Mouse (Mus musculus) CD8-positive naive resting alpha-beta T cell, adult 57 days (primary cell): Measurements from ENCODE around the gene Yipf2. TPM values are rescaled to one million over a fixed set of nuclear protein-coding genes. Genes with fewer than 3 reads are reported as not detected.

Source experiments
- total RNA-seq: library from RNA; stranded (reverse); gene quantifications from one replicate; pipeline ENCODE4 v1.2.4, GENCODE M21; 2023

The Yipf2 gene
- total RNA-seq, result 8.5 TPM

DNA sequence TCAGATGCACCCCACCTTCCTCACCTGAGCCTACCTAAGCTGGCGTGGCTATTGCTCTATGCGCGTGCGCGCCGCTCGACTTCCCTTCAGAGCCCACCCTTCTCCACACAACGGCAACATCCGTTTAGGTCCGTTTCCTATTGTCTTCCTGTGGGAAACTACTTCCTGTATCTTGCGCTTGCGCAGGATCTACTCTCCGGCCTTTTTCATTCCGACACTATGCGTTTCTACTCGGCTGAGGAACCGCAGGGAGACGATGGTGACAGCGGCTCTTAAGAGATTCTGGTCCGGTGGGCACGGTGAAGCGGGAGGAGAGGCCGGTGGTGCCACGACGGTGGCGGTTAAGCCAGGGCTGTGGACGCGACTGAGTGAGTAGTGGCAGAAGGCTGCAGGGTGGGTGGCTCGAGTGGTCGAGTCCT is at the start of gene Yipf2, which contains the start of gene Timm29:
TSS of gene Yipf2 (minus strand) at position 126 of the 419 bp plus-strand sequence.
TSS of gene Timm29 (plus strand) at position 20 of the 419 bp plus-strand sequence.

DNA sequence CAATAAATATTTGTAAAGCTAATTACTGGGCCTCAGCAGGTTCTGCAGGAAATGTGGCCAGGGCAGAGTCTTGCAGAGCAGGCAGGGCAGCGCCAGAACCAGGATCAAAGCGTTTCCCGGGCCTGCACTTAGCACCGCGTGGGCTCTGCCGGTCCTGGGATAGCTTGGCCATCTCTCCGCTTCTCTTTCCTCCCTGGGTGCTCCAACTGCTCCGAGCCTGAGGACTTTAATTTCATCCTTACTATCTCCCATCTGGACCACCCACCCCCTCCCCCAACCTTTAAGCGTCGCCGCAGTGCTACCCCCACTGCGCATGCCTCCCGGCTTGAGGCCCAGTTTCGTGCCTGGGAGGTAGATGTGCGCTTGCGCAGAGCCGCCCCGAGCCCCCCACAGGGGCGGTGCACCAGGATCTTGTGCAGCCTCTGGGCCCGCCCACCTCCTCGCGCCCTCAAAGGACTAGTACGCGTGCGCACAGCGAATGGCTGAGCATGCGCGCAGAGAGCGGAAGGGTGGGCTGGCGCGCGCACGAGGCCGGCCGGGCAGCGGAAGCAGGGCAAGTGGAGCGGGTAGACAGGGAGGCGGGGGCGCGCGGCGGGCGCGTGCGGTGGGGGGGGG is 23.1 kb upstream of the Yipf2 start, which contains the start of gene Smarca4:
TSS of gene Smarca4 (plus strand) at position 553 of the 615 bp plus-strand sequence.

DNA sequence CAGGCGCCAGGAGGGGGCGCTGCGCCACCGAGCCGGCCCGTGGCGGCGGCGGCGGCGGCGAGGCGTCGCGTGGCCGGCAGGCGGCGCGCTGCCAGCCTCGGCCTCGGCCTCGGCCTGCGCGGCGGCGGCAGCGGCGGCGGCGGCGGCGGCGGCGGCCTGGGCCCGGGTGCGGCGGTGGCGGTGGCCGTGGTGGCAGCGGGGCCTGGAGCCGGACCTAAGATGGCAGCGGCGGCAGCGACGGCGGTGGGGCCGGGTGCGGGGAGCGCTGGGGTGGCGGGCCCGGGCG is 45.9 kb downstream of the Yipf2 start, which contains the start of gene Carm1:
TSS of gene Carm1 (plus strand) at position 106 of the 286 bp plus-strand sequence.

Other genes starting within 250 kb of the Yipf2 start
- gene Ilf3, start 225.0 kb downstream of the Yipf2 start, total RNA-seq, result 101 TPM
- gene Qtrt1, start 181.0 kb downstream of the Yipf2 start, total RNA-seq, result 79.3 TPM
- gene Dnm2, start 167.9 kb downstream of the Yipf2 start, total RNA-seq, result 352 TPM
- 3.1 TPM for gene Tmed1, start 82.6 kb downstream of the Yipf2 start, total RNA-seq
- 98.0 TPM for gene AB124611, start 66.7 kb downstream of the Yipf2 start, total RNA-seq
- 73.5 TPM for gene Carm1, start 45.9 kb downstream of the Yipf2 start, total RNA-seq
- 26.6 TPM for gene Timm29, start 106 bp downstream of the Yipf2 start, total RNA-seq
- 87.8 TPM for gene Smarca4, start 23.3 kb upstream of the Yipf2 start, total RNA-seq
- gene Ldlr, start 130.7 kb upstream of the Yipf2 start, total RNA-seq, result 24.1 TPM
- 2.7 TPM for gene Spc24, start 167.5 kb upstream of the Yipf2 start, total RNA-seq
- not detected for gene Kank2, start 205.9 kb upstream of the Yipf2 start, total RNA-seq
- not detected for gene Angptl8, start 242.7 kb upstream of the Yipf2 start, total RNA-seq